Comparison of ENCODE assay signal across 9 mouse cellular contexts in the genomic region with DNA sequence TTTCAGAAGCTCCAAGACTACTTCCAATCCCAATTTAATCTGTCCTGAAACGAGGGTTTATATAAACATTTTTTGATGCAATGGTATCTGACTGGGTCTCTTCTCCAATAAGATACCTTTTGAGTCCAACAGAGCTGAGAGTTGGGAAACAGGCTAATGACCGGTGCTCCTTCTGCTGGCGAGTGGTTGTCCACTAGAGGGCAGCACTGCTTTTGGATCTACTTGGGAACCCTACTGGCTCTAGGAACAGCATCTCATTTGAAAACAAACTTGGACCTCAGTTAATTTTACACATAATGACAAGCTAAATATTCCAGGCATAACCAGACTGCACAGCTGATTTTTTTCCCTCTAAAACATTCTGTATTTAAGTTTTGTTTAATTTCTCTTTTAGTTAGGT.
DNase-seq lines count a peak whose midpoint lies in the region; ATAC-seq and TF ChIP-seq lines count a peak whose summit lies in the region.
"Had no signal": no experiment of that assay in that cellular context is flagged by ENCODE, and none has a peak within 500 bp of the region (broad histone marks: within the 10 kb centered on the region; RNA-seq: fewer than 3 reads in every experiment).

No protein-coding gene starts in this region.

- no peak for TF ChIP-seq POLR2A in limb, embryonic 14.5 days (IDR thresholded peaks at IDR 0.05; ENCODE audit: borderline replicate concordance, extremely low read depth, insufficient read depth, insufficient read length)

- no peaks in the 10 kb centered on the region for H3K9me3 ChIP-seq in limb, embryonic 14.5 days (ENCODE audit: control insufficient read depth, low read length)
- H3K9me3 ChIP-seq: heart, embryonic 15.5 days had no signal

- H3K36me3 ChIP-seq in limb, embryonic 14.5 days (ENCODE audit: control insufficient read depth, insufficient read depth, low read length) = 0 out of 2 replicates have a peak, but pooled peaks cover under 1% of the 10 kb centered on the region
- H3K36me3 ChIP-seq: heart, embryonic 15.5 days had no signal

- H3K27me3 ChIP-seq in limb, embryonic 14.5 days (ENCODE audit: control insufficient read depth, insufficient read depth, low read length) = no peaks in the 10 kb centered on the region
- H3K27me3 ChIP-seq: heart, embryonic 15.5 days had no signal

- no peak overlapping the region for H3K4me2 ChIP-seq in limb, embryonic 14.5 days (replicated peaks; ENCODE audit: low read depth, low read length, severe bottlenecking)
- H3K4me2 ChIP-seq: heart, embryonic 15.5 days had no signal

- H3K4me1 ChIP-seq in limb, embryonic 14.5 days (ENCODE audit: control insufficient read depth, insufficient read depth, low read length) = no peaks in the 10 kb centered on the region

- peak; percentile 44; the same call in 1 of the 2 replicates for ATAC-seq in limb, embryonic 14.5 days (ENCODE audit: low FRiP score, low read depth)

- H3K27ac ChIP-seq in limb, embryonic 14.5 days (replicated peaks; ENCODE audit: low read depth, low read length) = no peak overlapping the region
- H3K27ac ChIP-seq: heart, embryonic 15.5 days had no signal

- H3K9ac ChIP-seq in limb, embryonic 14.5 days (ENCODE audit: low read depth, low read length, severe bottlenecking) = no peak overlapping the region
- H3K9ac ChIP-seq: heart, embryonic 15.5 days had no signal

- no peak overlapping the region for H3K4me3 ChIP-seq in limb, embryonic 14.5 days (replicated peaks; ENCODE audit: low read length)
- H3K4me3 ChIP-seq: heart, embryonic 15.5 days had no signal

- DNase-seq in CD8-positive naive resting alpha-beta T cell, adult 2 months (ENCODE audit: low read depth in 2 of 2, low spot score in 2 of 2) = peak; percentile 11 to 45
- peak; percentile 88 for DNase-seq in adrenal gland, postnatal 10 days
- DNase-seq in embryo, embryonic 11.5 days (ENCODE audit: low read depth, low spot score) = peak; percentile 70
- DNase-seq in gastrocnemius, postnatal 4 days (ENCODE audit: low spot score in 2 of 2) = peak; percentile 54 to 76
- DNase-seq in kidney, adult 9 months = peak; percentile 84
- peak; percentile 91 for DNase-seq in limb, embryonic 14.5 days (ENCODE audit: low spot score)
- peak; percentile 64 for DNase-seq in ovary, adult 18-20 months (ENCODE audit: low spot score)
- peak; percentile 20 to 74 for DNase-seq in thymus, postnatal 10 days (ENCODE audit: low spot score in 2 of 2)

- WGBS in limb, embryonic 14.5 days = under 1% methylated on average over 3 of the region's 3 CpGs

Comparison
In these comparisons a context has a peak if more than half of its experiments do, and no peak if none do; other contexts are left out.
1. DNase-seq: peak in every context shown above with its lines; median percentile 91 in limb, embryonic 14.5 days; 88 in adrenal gland, postnatal 10 days; 84 in kidney, adult 9 months; 70 in embryo, embryonic 11.5 days; 65 in gastrocnemius, postnatal 4 days; 64 in ovary, adult 18-20 months; 47 in thymus, postnatal 10 days; 28 in CD8-positive naive resting alpha-beta T cell, adult 2 months.